Comparison of ENCODE assay signal across 19 mouse cellular contexts in genomic region chr9:88340819-88341218, GRCm38 (mm10). TPM values are rescaled to one million over a fixed set of nuclear protein-coding genes. Genes with fewer than 3 reads are reported as not detected.
DNase-seq lines count a peak whose midpoint lies in the region; ATAC-seq and TF ChIP-seq lines count a peak whose summit lies in the region.
"Had no signal": no experiment of that assay in that cellular context is flagged by ENCODE, and none has a peak within 500 bp of the region (broad histone marks: within the 10 kb centered on the region; RNA-seq: fewer than 3 reads in every experiment).

No protein-coding gene starts in this region.

- 0 out of 2 replicates have a peak, but pooled peaks have one; percentile 29 for ATAC-seq in hindbrain, postnatal 0 days
- no peak for ATAC-seq in hindbrain, embryonic 16.5 days
- peak; percentile 85 for ATAC-seq in Patski
- ATAC-seq: activated CD4-positive, CD25-positive, alpha-beta regulatory T cell, adult 4 months; CD4-positive, CD25-positive, alpha-beta regulatory T cell, adult 4 months had no signal

- H3K36me3 ChIP-seq in hindbrain, postnatal 0 days (ENCODE audit: insufficient read depth, low read length) = no peaks in the 10 kb centered on the region
- H3K36me3 ChIP-seq in hindbrain, embryonic 16.5 days (ENCODE audit: control insufficient read depth, insufficient read depth, low read length) = no peaks in the 10 kb centered on the region
- H3K36me3 ChIP-seq: G1E had no signal

- 86% methylated on average over 3 of the region's 3 CpGs for WGBS in hindbrain, postnatal 0 days
- 93% methylated on average over 3 of the region's 3 CpGs for WGBS in hindbrain, embryonic 16.5 days

- in situ Hi-C loops in Patski (cut with MboI; ENCODE audit: low pct_unique_long_range_greater_than_20kb) = no loop called here

- no peaks in the 10 kb centered on the region for H3K9me3 ChIP-seq in hindbrain, postnatal 0 days (ENCODE audit: low read length)
- H3K9me3 ChIP-seq in hindbrain, embryonic 16.5 days (ENCODE audit: control insufficient read depth, low read length) = no peaks in the 10 kb centered on the region
- H3K9me3 ChIP-seq: G1E had no signal

- H3K4me3 ChIP-seq in hindbrain, postnatal 0 days (ENCODE audit: low read length) = no peak overlapping the region
- no peak overlapping the region for H3K4me3 ChIP-seq in hindbrain, embryonic 16.5 days (ENCODE audit: low read length)

- no peak overlapping the region for H3K4me2 ChIP-seq in hindbrain, postnatal 0 days (ENCODE audit: low read depth, low read length)
- H3K4me2 ChIP-seq in hindbrain, embryonic 16.5 days (ENCODE audit: low read length) = no peak overlapping the region

- CTCF ChIA-PET in Patski (lab: Charles Lee) = interaction anchor here (1.3 kb wide), 1 partner anchor 45 kb away, joined by 3 read pairs; no protein-coding TSS in a partner anchor

- H3K27ac ChIP-seq in hindbrain, postnatal 0 days = no peak overlapping the region
- no peak overlapping the region for H3K27ac ChIP-seq in hindbrain, embryonic 16.5 days (ENCODE audit: low read depth, low read length)

- H3K9ac ChIP-seq in hindbrain, postnatal 0 days (replicated peaks; ENCODE audit: low read length) = no peak overlapping the region
- H3K9ac ChIP-seq in hindbrain, embryonic 16.5 days (ENCODE audit: low read depth, low read length) = no peak overlapping the region

- POLR2A ChIA-PET in Patski (lab: Charles Lee) = interaction anchor here (0.6 kb wide), 2 partner anchors 25 to 31 kb away, joined by 3 read pairs; no protein-coding TSS in a partner anchor

- no peak for TF ChIP-seq CTCF in hindbrain, postnatal 0 days (IDR thresholded peaks at IDR 0.05; ENCODE audit: low read depth)
- TF ChIP-seq CTCF in Patski (IDR thresholded peaks at IDR 0.05) = no peak

- no peak for DNase-seq in hindbrain, postnatal 0 days (ENCODE audit: low spot score)
- DNase-seq in Patski (ENCODE audit: low read depth, low spot score) = peak; percentile 83
- no peak for DNase-seq in frontal cortex, postnatal 36 days (ENCODE audit: low spot score in 2 of 2)
- DNase-seq: adrenal gland, adult 2 months; adrenal gland, adult 8-10 months; adrenal gland, postnatal 10 days; adrenal gland, postnatal 14 days; adrenal gland, postnatal 25 days; adrenal gland, postnatal 36 days; B cell, adult 2 months; cerebellum, adult 11 months; cerebellum, adult 11-12 months; cerebellum, adult 18-20 months; cerebellum, adult 2 months had no signal

- H3K27me3 ChIP-seq in hindbrain, postnatal 0 days (ENCODE audit: insufficient read depth, low read length) = no peaks in the 10 kb centered on the region
- H3K27me3 ChIP-seq in hindbrain, embryonic 16.5 days (replicated peaks; ENCODE audit: control insufficient read depth, insufficient read depth, low read length) = no peaks in the 10 kb centered on the region
- H3K27me3 ChIP-seq in Patski = no peaks in the 10 kb centered on the region
- H3K27me3 ChIP-seq: CH12.LX had no signal

- H3K4me1 ChIP-seq in hindbrain, postnatal 0 days (ENCODE audit: insufficient read depth, low read length) = no peaks in the 10 kb centered on the region
- H3K4me1 ChIP-seq in hindbrain, embryonic 16.5 days (ENCODE audit: control insufficient read depth, insufficient read depth, low read depth, low read length) = no peaks in the 10 kb centered on the region

RNA-seq across cellular contexts. Expression of gene Nt5e, which starts 13.8 kb away (rescaled TPM):
- 2.5 and 2.8 TPM in 2 replicates for total RNA-seq in hindbrain, postnatal 0 days (2014; rRNA removed)
- 2.4 TPM in 2 replicates for polyA plus RNA-seq in hindbrain, postnatal 0 days (2015; fragmentation: Nextera tagmentation; extraction: Ambion mirVana)
- polyA plus RNA-seq in hindbrain, embryonic 16.5 days (2015; fragmentation: Nextera tagmentation; extraction: Ambion mirVana) = 1.3 and 2.1 TPM in 2 replicates
- 7.1 TPM for polyA plus RNA-seq in Patski (2021)
- polyA plus RNA-seq: G1E had no signal
